Mouse (Mus musculus): ENCODE results near the gene Zcwpw1. TPM values are rescaled to one million over a fixed set of nuclear protein-coding genes. Genes with fewer than 3 reads are reported as not detected.
A peak's percentile ranks its signal among the peaks of the same experiment; 100 is the strongest.

Gene Zcwpw1
- polyA plus RNA-seq (2015; fragmentation: Nextera tagmentation; extraction: Ambion mirVana) = 3.8 and 4.0 TPM in 2 replicates

- Histone ChIP-seq H3K27me3 (ENCODE audit: control insufficient read depth, insufficient read depth, low read depth, low read length) (no peaks in the 10 kb centered on the region), H3K4me1 (ENCODE audit: control insufficient read depth, low read depth, low read length) (peaks cover 31% of the 10 kb centered on the region), H3K4me3 (ENCODE audit: low read depth, low read length) (peak within 1 kb of the TSS; percentile 88), H3K9me3 (replicated peaks; ENCODE audit: control insufficient read depth, low read length) (no peaks in the 10 kb centered on the region), H3K9ac (ENCODE audit: low read depth, low read length) (peak within 1 kb of the TSS; percentile 95), H3K27ac (ENCODE audit: low read length) (peak within 1 kb of the TSS; percentile 100), H3K4me2 (ENCODE audit: low read depth, low read length) (peak within 1 kb of the TSS; percentile 99), H3K36me3 (ENCODE audit: control insufficient read depth, insufficient read depth) (peaks cover 13% of the 10 kb centered on the region)
- peak; percentile 58 for ATAC-seq (ENCODE audit: low read depth)
- under 1% methylated on average over 48 of the region's 48 CpGs for WGBS (ENCODE audit: insufficient replicate concordance)
Observed at GRCm38 (mm10) chr5:137787151-137787928, at the start of gene Zcwpw1, which contains the start of gene Mepce. Gene Zcwpw1 (plus strand): TSS chr5:137787798. Gene Mepce (minus strand): TSS chr5:137787655.

GRCm38 (mm10) chr5:137738516-137738915, 49.1 kb upstream of the Zcwpw1 start:
- 55% methylated on average over 5 of the region's 5 CpGs for WGBS (ENCODE audit: insufficient replicate concordance)
- H3K4me1 ChIP-seq (ENCODE audit: control insufficient read depth, low read depth, low read length) = peaks cover 26% of the 10 kb centered on the region
- no peak overlapping the region for H3K27ac ChIP-seq (ENCODE audit: low read length)
- H3K4me3 ChIP-seq (ENCODE audit: low read depth, low read length) = no peak overlapping the region
- no peaks in the 10 kb centered on the region for H3K36me3 ChIP-seq (ENCODE audit: control insufficient read depth, insufficient read depth)
- H3K9ac ChIP-seq (ENCODE audit: low read depth, low read length) = no peak overlapping the region
- no peaks in the 10 kb centered on the region for H3K9me3 ChIP-seq (replicated peaks; ENCODE audit: control insufficient read depth, low read length)
- no peaks in the 10 kb centered on the region for H3K27me3 ChIP-seq (ENCODE audit: control insufficient read depth, insufficient read depth, low read depth, low read length)
- H3K4me2 ChIP-seq (ENCODE audit: low read depth, low read length) = no peak overlapping the region
- ATAC-seq (ENCODE audit: low read depth) = peak; percentile 18; the same call in 1 of the 2 replicates

- H3K4me1 ChIP-seq (ENCODE audit: control insufficient read depth, low read depth, low read length) = peaks cover 26% of the 10 kb centered on the region
- ATAC-seq (ENCODE audit: low read depth) = no peak
- H3K4me2 ChIP-seq (ENCODE audit: low read depth, low read length) = no peak overlapping the region
- no peaks in the 10 kb centered on the region for H3K9me3 ChIP-seq (replicated peaks; ENCODE audit: control insufficient read depth, low read length)
- no peaks in the 10 kb centered on the region for H3K27me3 ChIP-seq (ENCODE audit: control insufficient read depth, insufficient read depth, low read depth, low read length)
- WGBS (ENCODE audit: insufficient replicate concordance) = 58% methylated on average over 9 of the region's 9 CpGs
- H3K27ac ChIP-seq (ENCODE audit: low read length) = no peak overlapping the region
- no peaks in the 10 kb centered on the region for H3K36me3 ChIP-seq (ENCODE audit: control insufficient read depth, insufficient read depth)
- no peak overlapping the region for H3K9ac ChIP-seq (ENCODE audit: low read depth, low read length)
- no peak overlapping the region for H3K4me3 ChIP-seq (ENCODE audit: low read depth, low read length)
Observed at GRCm38 (mm10) chr5:137739471-137739870, 48.1 kb upstream of the Zcwpw1 start.

- Histone ChIP-seq H3K9me3 (replicated peaks; ENCODE audit: control insufficient read depth, low read length) (no peaks in the 10 kb centered on the region), H3K9ac (ENCODE audit: low read depth, low read length) (peak overlapping the region; percentile 74), H3K27me3 (ENCODE audit: control insufficient read depth, insufficient read depth, low read depth, low read length) (no peaks in the 10 kb centered on the region), H3K4me2 (ENCODE audit: low read depth, low read length) (peak overlapping the region; percentile 99), H3K27ac (ENCODE audit: low read length) (no peak overlapping the region), H3K4me1 (ENCODE audit: control insufficient read depth, low read depth, low read length) (peaks cover 36% of the 10 kb centered on the region), H3K36me3 (ENCODE audit: control insufficient read depth, insufficient read depth) (no peaks in the 10 kb centered on the region), H3K4me3 (ENCODE audit: low read depth, low read length) (peak overlapping the region; percentile 73)
- 48% methylated on average over 11 of the region's 11 CpGs for WGBS (ENCODE audit: insufficient replicate concordance)
- ATAC-seq (ENCODE audit: low read depth) = no peak
Observed at GRCm38 (mm10) chr5:137740506-137740905, 47.1 kb upstream of the Zcwpw1 start.

- Histone ChIP-seq H3K4me2 (ENCODE audit: low read depth, low read length) (peak within 1 kb of the TSS; percentile 99), H3K4me3 (ENCODE audit: low read depth, low read length) (peak within 1 kb of the TSS; percentile 73), H3K36me3 (ENCODE audit: control insufficient read depth, insufficient read depth) (no peaks in the 10 kb centered on the region), H3K9me3 (replicated peaks; ENCODE audit: control insufficient read depth, low read length) (no peaks in the 10 kb centered on the region), H3K9ac (ENCODE audit: low read depth, low read length) (peak within 1 kb of the TSS; percentile 74), H3K27ac (ENCODE audit: low read length) (peak within 1 kb of the TSS; percentile 73), H3K27me3 (ENCODE audit: control insufficient read depth, insufficient read depth, low read depth, low read length) (no peaks in the 10 kb centered on the region), H3K4me1 (ENCODE audit: control insufficient read depth, low read depth, low read length) (peaks cover 37% of the 10 kb centered on the region)
- under 1% methylated on average over 71 of the region's 71 CpGs for WGBS (ENCODE audit: insufficient replicate concordance)
- ATAC-seq (ENCODE audit: low read depth) = peak; percentile 73
Observed at GRCm38 (mm10) chr5:137741023-137741931, 46.3 kb upstream of the Zcwpw1 start, which contains the start of gene Nyap1. Gene Nyap1 (minus strand): TSS chr5:137741607.

- Histone ChIP-seq H3K4me3 (ENCODE audit: low read depth, low read length) (no peak overlapping the region; the same call in 1 of the 2 replicates), H3K9me3 (replicated peaks; ENCODE audit: control insufficient read depth, low read length) (no peaks in the 10 kb centered on the region), H3K36me3 (ENCODE audit: control insufficient read depth, insufficient read depth) (no peaks in the 10 kb centered on the region), H3K27me3 (ENCODE audit: control insufficient read depth, insufficient read depth, low read depth, low read length) (no peaks in the 10 kb centered on the region), H3K9ac (ENCODE audit: low read depth, low read length) (no peak overlapping the region), H3K4me2 (ENCODE audit: low read depth, low read length) (peak overlapping the region; percentile 99), H3K27ac (ENCODE audit: low read length) (no peak overlapping the region), H3K4me1 (ENCODE audit: control insufficient read depth, low read depth, low read length) (peaks cover 37% of the 10 kb centered on the region)
- 63% methylated on average over 10 of the region's 10 CpGs for WGBS (ENCODE audit: insufficient replicate concordance)
- no peak for ATAC-seq (ENCODE audit: low read depth)
Observed at GRCm38 (mm10) chr5:137742048-137742447, 45.5 kb upstream of the Zcwpw1 start.

GRCm38 (mm10) chr5:137742836-137743235, 44.8 kb upstream of the Zcwpw1 start:
- H3K27ac ChIP-seq (ENCODE audit: low read length) = no peak overlapping the region
- H3K4me2 ChIP-seq (ENCODE audit: low read depth, low read length) = no peak overlapping the region
- H3K9ac ChIP-seq (ENCODE audit: low read depth, low read length) = no peak overlapping the region
- 82% methylated on average over 6 of the region's 6 CpGs for WGBS (ENCODE audit: insufficient replicate concordance)
- H3K27me3 ChIP-seq (ENCODE audit: control insufficient read depth, insufficient read depth, low read depth, low read length) = no peaks in the 10 kb centered on the region
- no peak overlapping the region for H3K4me3 ChIP-seq (ENCODE audit: low read depth, low read length)
- ATAC-seq (ENCODE audit: low read depth) = no peak
- peaks cover 42% of the 10 kb centered on the region for H3K4me1 ChIP-seq (ENCODE audit: control insufficient read depth, low read depth, low read length)
- no peaks in the 10 kb centered on the region for H3K36me3 ChIP-seq (ENCODE audit: control insufficient read depth, insufficient read depth)
- no peaks in the 10 kb centered on the region for H3K9me3 ChIP-seq (replicated peaks; ENCODE audit: control insufficient read depth, low read length)

- ATAC-seq (ENCODE audit: low read depth) = no peak
- H3K9me3 ChIP-seq (replicated peaks; ENCODE audit: control insufficient read depth, low read length) = no peaks in the 10 kb centered on the region
- H3K27me3 ChIP-seq (ENCODE audit: control insufficient read depth, insufficient read depth, low read depth, low read length) = no peaks in the 10 kb centered on the region
- H3K27ac ChIP-seq (ENCODE audit: low read length) = no peak overlapping the region
- 84% methylated on average over 7 of the region's 7 CpGs for WGBS (ENCODE audit: insufficient replicate concordance)
- no peak overlapping the region for H3K4me3 ChIP-seq (ENCODE audit: low read depth, low read length)
- no peak overlapping the region for H3K4me2 ChIP-seq (ENCODE audit: low read depth, low read length)
- no peak overlapping the region for H3K9ac ChIP-seq (ENCODE audit: low read depth, low read length)
- no peaks in the 10 kb centered on the region for H3K36me3 ChIP-seq (ENCODE audit: control insufficient read depth, insufficient read depth)
- H3K4me1 ChIP-seq (ENCODE audit: control insufficient read depth, low read depth, low read length) = peaks cover 56% of the 10 kb centered on the region
Observed at GRCm38 (mm10) chr5:137744197-137744596, 43.4 kb upstream of the Zcwpw1 start.

Measured in liver, embryonic 16.5 days (tissue).